Mouse (Mus musculus): ENCODE measurements around the gene Ttc28.

DNA sequence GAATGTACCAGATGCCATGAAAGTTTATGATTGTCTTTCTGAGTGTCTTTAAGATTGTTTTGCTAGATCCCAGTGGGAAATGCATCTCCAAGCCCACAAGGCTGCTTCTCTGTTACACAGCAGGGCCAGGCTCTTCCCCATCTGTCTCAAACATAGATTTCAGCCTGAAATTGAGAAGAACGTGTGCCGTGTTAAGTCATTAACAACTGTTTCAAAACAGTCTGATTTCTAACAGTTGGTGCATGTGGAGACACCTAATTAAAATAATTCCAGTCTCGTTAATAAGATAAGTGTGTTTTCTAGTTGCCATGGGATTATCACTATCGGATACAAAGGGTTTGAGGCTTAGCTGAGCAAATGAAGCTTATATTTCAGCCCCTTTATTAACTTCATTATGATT is 135.4 kb downstream of the Ttc28 start:
- no peak for TF ChIP-seq EP300 (IDR thresholded peaks at IDR 0.05; ENCODE audit: low read depth in 1 of 2, low read length in 2 of 2)
- no peak for TF ChIP-seq CTCF (IDR thresholded peaks at IDR 0.05 in 2 of 3, conservative IDR thresholded peaks at IDR 0.05 in 1 of 3; ENCODE audit: control insufficient read depth in 1 of 3, insufficient read depth in 1 of 3, low read depth in 2 of 3, low read length in 3 of 3, poor library complexity in 1 of 3, severe bottlenecking in 1 of 3)
- TF ChIP-seq SIN3A (IDR thresholded peaks at IDR 0.05; ENCODE audit: low read length): no peak
- TF ChIP-seq MAZ (IDR thresholded peaks at IDR 0.05; ENCODE audit: low read depth, low read length): no peak
- no peak for TF ChIP-seq TBP (IDR thresholded peaks at IDR 0.05; ENCODE audit: low read depth, low read length)
- no peak for TF ChIP-seq POLR2AphosphoS2 (IDR thresholded peaks at IDR 0.05; ENCODE audit: low read length)
- no peak for TF ChIP-seq ZC3H11A (IDR thresholded peaks at IDR 0.05; ENCODE audit: low read depth, low read length)
- TF ChIP-seq USF2 (IDR thresholded peaks at IDR 0.05; ENCODE audit: borderline replicate concordance in 1 of 2, insufficient read depth in 1 of 2, low read depth in 1 of 2, low read length in 2 of 2): no peak
- TF ChIP-seq SMC3 (IDR thresholded peaks at IDR 0.05; ENCODE audit: low read depth, low read length): no peak

All from MEL (cell line).